Mouse (Mus musculus): Measurements from ENCODE around the gene Zyg11a. TPM values are rescaled to one million over a fixed set of nuclear protein-coding genes. Genes with fewer than 3 reads are reported as not detected.

Zyg11a gene
- polyA plus RNA-seq (2015; fragmentation: Nextera tagmentation; extraction: Ambion mirVana): 0.09 and 0.15 TPM in 2 replicates

GRCm38 (mm10) chr4:108217332-108218179 is at the start of gene Zyg11a:
Zyg11a (minus strand) TSS chr4:108218048.
- Histone ChIP-seq H3K9me3 (ENCODE audit: control insufficient read depth, low read length) (no peaks in the 10 kb centered on the region), H3K4me1 (ENCODE audit: control insufficient read depth, insufficient read depth, low read length) (peaks cover 9% of the 10 kb centered on the region; the same call in 1 of the 2 replicates), H3K27me3 (replicated peaks; ENCODE audit: control insufficient read depth, insufficient read depth, low read length) (peaks cover 6% of the 10 kb centered on the region), H3K36me3 (ENCODE audit: control insufficient read depth, insufficient read depth, low read length) (no peaks in the 10 kb centered on the region), H3K9ac (ENCODE audit: low read depth, low read length) (peak within 1 kb of the TSS; percentile 63), H3K4me2 (ENCODE audit: low read depth, low read length) (peak within 1 kb of the TSS; percentile 90), H3K27ac (ENCODE audit: low read length) (no peak within 1 kb of the TSS), H3K4me3 (ENCODE audit: low read length) (peak within 1 kb of the TSS; percentile 62)
- WGBS: 2% methylated on average over 81 of the region's 107 CpGs
- ATAC-seq: peak; percentile 80

GRCm38 (mm10) chr4:108265774-108266173 is 47.9 kb upstream of the Zyg11a start:
- no peaks in the 10 kb centered on the region for H3K9me3 ChIP-seq (ENCODE audit: control insufficient read depth, low read length)
- H3K4me1 ChIP-seq (ENCODE audit: control insufficient read depth, insufficient read depth, low read length): no peaks in the 10 kb centered on the region
- no peak overlapping the region for H3K4me2 ChIP-seq (ENCODE audit: low read depth, low read length)
- H3K27me3 ChIP-seq (replicated peaks; ENCODE audit: control insufficient read depth, insufficient read depth, low read length): no peaks in the 10 kb centered on the region
- no peak overlapping the region for H3K27ac ChIP-seq (ENCODE audit: low read length)
- no peak for ATAC-seq
- H3K4me3 ChIP-seq (ENCODE audit: low read length): no peak overlapping the region
- WGBS: 90% methylated on average over 7 of the region's 7 CpGs
- H3K36me3 ChIP-seq (ENCODE audit: control insufficient read depth, insufficient read depth, low read length): 0 out of 2 replicates have a peak, but pooled peaks cover 2% of the 10 kb centered on the region
- H3K9ac ChIP-seq (ENCODE audit: low read depth, low read length): no peak overlapping the region

GRCm38 (mm10) chr4:108253317-108253716 is 35.5 kb upstream of the Zyg11a start:
- H3K27me3 ChIP-seq (replicated peaks; ENCODE audit: control insufficient read depth, insufficient read depth, low read length): no peaks in the 10 kb centered on the region
- H3K27ac ChIP-seq (ENCODE audit: low read length): no peak overlapping the region
- no peak for ATAC-seq
- no peaks in the 10 kb centered on the region for H3K9me3 ChIP-seq (ENCODE audit: control insufficient read depth, low read length)
- no peak overlapping the region for H3K4me2 ChIP-seq (ENCODE audit: low read depth, low read length)
- WGBS: 89% methylated on average over 6 of the region's 6 CpGs
- no peaks in the 10 kb centered on the region for H3K4me1 ChIP-seq (ENCODE audit: control insufficient read depth, insufficient read depth, low read length)
- H3K4me3 ChIP-seq (ENCODE audit: low read length): no peak overlapping the region
- no peak overlapping the region for H3K9ac ChIP-seq (ENCODE audit: low read depth, low read length)
- peaks cover 14% of the 10 kb centered on the region for H3K36me3 ChIP-seq (ENCODE audit: control insufficient read depth, insufficient read depth, low read length)

GRCm38 (mm10) chr4:108250501-108250900 is 32.7 kb upstream of the Zyg11a start:
- 91% methylated on average over 9 of the region's 9 CpGs for WGBS
- H3K36me3 ChIP-seq (ENCODE audit: control insufficient read depth, insufficient read depth, low read length): peaks cover 11% of the 10 kb centered on the region; the same call in 1 of the 2 replicates

GRCm38 (mm10) chr4:108249314-108249713 is 31.5 kb upstream of the Zyg11a start:
- ATAC-seq: no peak
- H3K4me2 ChIP-seq (ENCODE audit: low read depth, low read length): no peak overlapping the region
- WGBS: 92% methylated on average over 3 of the region's 3 CpGs
- H3K9ac ChIP-seq (ENCODE audit: low read depth, low read length): no peak overlapping the region
- peaks cover 11% of the 10 kb centered on the region; the same call in 1 of the 2 replicates for H3K36me3 ChIP-seq (ENCODE audit: control insufficient read depth, insufficient read depth, low read length)
- no peaks in the 10 kb centered on the region for H3K4me1 ChIP-seq (ENCODE audit: control insufficient read depth, insufficient read depth, low read length)
- no peak overlapping the region for H3K27ac ChIP-seq (ENCODE audit: low read length)
- H3K9me3 ChIP-seq (ENCODE audit: control insufficient read depth, low read length): no peaks in the 10 kb centered on the region
- H3K4me3 ChIP-seq (ENCODE audit: low read length): no peak overlapping the region
- H3K27me3 ChIP-seq (replicated peaks; ENCODE audit: control insufficient read depth, insufficient read depth, low read length): no peaks in the 10 kb centered on the region

More at GRCm38 (mm10) chr4:108250501-108250900, 32.7 kb upstream of the Zyg11a start:
- no peaks in the 10 kb centered on the region for H3K9me3 ChIP-seq (ENCODE audit: control insufficient read depth, low read length)
- H3K4me3 ChIP-seq (ENCODE audit: low read length): no peak overlapping the region
- ATAC-seq: no peak
- H3K4me2 ChIP-seq (ENCODE audit: low read depth, low read length): no peak overlapping the region
- no peak overlapping the region for H3K9ac ChIP-seq (ENCODE audit: low read depth, low read length)
- H3K27me3 ChIP-seq (replicated peaks; ENCODE audit: control insufficient read depth, insufficient read depth, low read length): no peaks in the 10 kb centered on the region
- no peaks in the 10 kb centered on the region for H3K4me1 ChIP-seq (ENCODE audit: control insufficient read depth, insufficient read depth, low read length)
- H3K27ac ChIP-seq (ENCODE audit: low read length): no peak overlapping the region

- WGBS: 84% methylated on average over 3 of the region's 3 CpGs
- H3K27ac ChIP-seq (ENCODE audit: low read length): peak overlapping the region; percentile 29; the same call in 1 of the 2 replicates
- H3K9ac ChIP-seq (ENCODE audit: low read depth, low read length): no peak overlapping the region
- no peaks in the 10 kb centered on the region for H3K4me1 ChIP-seq (ENCODE audit: control insufficient read depth, insufficient read depth, low read length)
- H3K27me3 ChIP-seq (replicated peaks; ENCODE audit: control insufficient read depth, insufficient read depth, low read length): no peaks in the 10 kb centered on the region
- no peaks in the 10 kb centered on the region for H3K36me3 ChIP-seq (ENCODE audit: control insufficient read depth, insufficient read depth, low read length)
- H3K4me2 ChIP-seq (ENCODE audit: low read depth, low read length): no peak overlapping the region
- no peak overlapping the region for H3K4me3 ChIP-seq (ENCODE audit: low read length)
- peak; percentile 75 for ATAC-seq
- H3K9me3 ChIP-seq (ENCODE audit: control insufficient read depth, low read length): no peaks in the 10 kb centered on the region
These were observed 15.8 kb upstream of the Zyg11a start for GRCm38 (mm10) chr4:108233654-108234053.

GRCm38 (mm10) chr4:108225341-108225872 is 7.6 kb upstream of the Zyg11a start:
- H3K27me3 ChIP-seq (replicated peaks; ENCODE audit: control insufficient read depth, insufficient read depth, low read length): no peaks in the 10 kb centered on the region
- no peaks in the 10 kb centered on the region for H3K36me3 ChIP-seq (ENCODE audit: control insufficient read depth, insufficient read depth, low read length)
- no peak overlapping the region for H3K9ac ChIP-seq (ENCODE audit: low read depth, low read length)
- H3K27ac ChIP-seq (ENCODE audit: low read length): no peak overlapping the region; the same call in 1 of the 2 replicates
- no peak overlapping the region for H3K4me3 ChIP-seq (ENCODE audit: low read length)
- peak; percentile 73; the same call in 1 of the 2 replicates for ATAC-seq
- no peaks in the 10 kb centered on the region for H3K9me3 ChIP-seq (ENCODE audit: control insufficient read depth, low read length)
- no peaks in the 10 kb centered on the region for H3K4me1 ChIP-seq (ENCODE audit: control insufficient read depth, insufficient read depth, low read length)
- 44% methylated on average over 3 of the region's 3 CpGs for WGBS
- H3K4me2 ChIP-seq (ENCODE audit: low read depth, low read length): no peak overlapping the region

- Histone ChIP-seq H3K4me1 (ENCODE audit: control insufficient read depth, insufficient read depth, low read length) (peaks cover 5% of the 10 kb centered on the region; the same call in 1 of the 2 replicates), H3K27ac (ENCODE audit: low read length) (no peak overlapping the region), H3K4me2 (ENCODE audit: low read depth, low read length) (no peak overlapping the region), H3K27me3 (replicated peaks; ENCODE audit: control insufficient read depth, insufficient read depth, low read length) (peaks cover 6% of the 10 kb centered on the region), H3K4me3 (ENCODE audit: low read length) (no peak overlapping the region), H3K9ac (ENCODE audit: low read depth, low read length) (no peak overlapping the region), H3K9me3 (ENCODE audit: control insufficient read depth, low read length) (no peaks in the 10 kb centered on the region), H3K36me3 (ENCODE audit: control insufficient read depth, insufficient read depth, low read length) (no peaks in the 10 kb centered on the region)
- no peak for ATAC-seq
- 92% methylated on average over 5 of the region's 5 CpGs for WGBS
These were observed 4.7 kb upstream of the Zyg11a start for GRCm38 (mm10) chr4:108222507-108222906.

- H3K4me3 ChIP-seq (ENCODE audit: low read length): no peak overlapping the region
- H3K27me3 ChIP-seq (replicated peaks; ENCODE audit: control insufficient read depth, insufficient read depth, low read length): peaks cover 6% of the 10 kb centered on the region
- peaks cover 9% of the 10 kb centered on the region; the same call in 1 of the 2 replicates for H3K4me1 ChIP-seq (ENCODE audit: control insufficient read depth, insufficient read depth, low read length)
- H3K9ac ChIP-seq (ENCODE audit: low read depth, low read length): no peak overlapping the region
- WGBS: 17% methylated on average over 9 of the region's 9 CpGs
- H3K36me3 ChIP-seq (ENCODE audit: control insufficient read depth, insufficient read depth, low read length): no peaks in the 10 kb centered on the region
- H3K27ac ChIP-seq (ENCODE audit: low read length): no peak overlapping the region
- ATAC-seq: no peak
- H3K4me2 ChIP-seq (ENCODE audit: low read depth, low read length): no peak overlapping the region
- H3K9me3 ChIP-seq (ENCODE audit: control insufficient read depth, low read length): no peaks in the 10 kb centered on the region
These were observed 1.2 kb upstream of the Zyg11a start for GRCm38 (mm10) chr4:108219019-108219418.

Data from intestine, embryonic 16.5 days (tissue).